Comparison of ENCODE assay signal across 30 mouse cellular contexts in the genomic region with DNA sequence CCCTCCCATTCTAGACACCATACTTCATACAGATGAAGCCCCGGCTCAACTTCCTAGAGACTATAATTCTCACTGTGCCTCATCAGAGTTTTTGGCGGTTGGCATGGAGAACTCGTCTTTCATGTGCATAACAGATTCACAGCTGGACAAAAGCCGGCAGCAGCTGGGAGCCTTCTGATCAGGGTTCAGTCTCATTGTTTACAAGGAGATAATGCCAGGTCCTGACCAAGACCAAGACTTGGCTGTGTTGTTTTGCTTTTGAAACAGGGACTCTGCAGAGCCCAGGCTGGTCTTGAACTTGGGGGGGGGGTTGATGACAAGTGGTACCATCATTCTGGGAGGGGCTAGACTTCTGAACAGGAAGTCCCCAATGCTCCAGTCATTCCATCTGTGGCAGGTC.
DNase-seq lines count a peak whose midpoint lies in the region; ATAC-seq and TF ChIP-seq lines count a peak whose summit lies in the region.
"Had no signal": no experiment of that assay in that cellular context is flagged by ENCODE, and none has a peak within 500 bp of the region (broad histone marks: within the 10 kb centered on the region; RNA-seq: fewer than 3 reads in every experiment).

No protein-coding gene starts in this region.

- H3K4me3 ChIP-seq in forebrain, embryonic 10.5 days = no peak overlapping the region
- H3K4me3 ChIP-seq in forebrain, embryonic 12.5 days (replicated peaks) = no peak overlapping the region
- H3K4me3 ChIP-seq in midbrain, embryonic 11.5 days (ENCODE audit: low read depth, low read length) = no peak overlapping the region
- H3K4me3 ChIP-seq in midbrain, embryonic 13.5 days (replicated peaks) = no peak overlapping the region
- H3K4me3 ChIP-seq in stomach, postnatal 0 days (ENCODE audit: low read depth, low read length) = no peak overlapping the region
- no peak overlapping the region for H3K4me3 ChIP-seq in layer of hippocampus, adult 2 months
- H3K4me3 ChIP-seq: gastrocnemius, adult 2 months; lung, embryonic 15.5 days; megakaryocyte, embryonic 14.5 days had no signal

- no peaks in the 10 kb centered on the region for H3K9me3 ChIP-seq in forebrain, embryonic 10.5 days
- no peaks in the 10 kb centered on the region for H3K9me3 ChIP-seq in forebrain, embryonic 12.5 days
- H3K9me3 ChIP-seq in midbrain, embryonic 11.5 days (ENCODE audit: control insufficient read depth, low read length) = no peaks in the 10 kb centered on the region
- H3K9me3 ChIP-seq in midbrain, embryonic 13.5 days = no peaks in the 10 kb centered on the region
- H3K9me3 ChIP-seq in stomach, postnatal 0 days (ENCODE audit: control insufficient read depth, low read length) = no peaks in the 10 kb centered on the region
- H3K9me3 ChIP-seq: lung, embryonic 15.5 days had no signal

- no peak overlapping the region for H3K9ac ChIP-seq in forebrain, embryonic 12.5 days
- no peak overlapping the region for H3K9ac ChIP-seq in midbrain, embryonic 11.5 days (ENCODE audit: low read length)
- H3K9ac ChIP-seq in midbrain, embryonic 13.5 days (replicated peaks) = no peak overlapping the region
- H3K9ac ChIP-seq in stomach, postnatal 0 days (ENCODE audit: low read length) = no peak overlapping the region
- H3K9ac ChIP-seq: liver, embryonic 14.5 days; lung, embryonic 15.5 days had no signal

- 52% methylated on average over 4 of the region's 4 CpGs for WGBS in forebrain, embryonic 10.5 days
- 49% methylated on average over 4 of the region's 4 CpGs for WGBS in forebrain, embryonic 12.5 days
- WGBS in midbrain, embryonic 11.5 days = 32% methylated on average over 4 of the region's 4 CpGs
- 24% methylated on average over 4 of the region's 4 CpGs for WGBS in midbrain, embryonic 13.5 days
- WGBS in stomach, postnatal 0 days = 28% methylated on average over 4 of the region's 4 CpGs

- TF ChIP-seq EP300 in stomach, postnatal 0 days (optimal IDR thresholded peaks at IDR 0.05) = no peak

- H3K4me2 ChIP-seq in forebrain, embryonic 12.5 days = no peak overlapping the region
- no peak overlapping the region for H3K4me2 ChIP-seq in midbrain, embryonic 11.5 days
- H3K4me2 ChIP-seq in midbrain, embryonic 13.5 days (replicated peaks) = no peak overlapping the region
- H3K4me2 ChIP-seq in stomach, postnatal 0 days (replicated peaks; ENCODE audit: low read depth) = no peak overlapping the region
- H3K4me2 ChIP-seq: heart, embryonic 11.5 days; lung, embryonic 15.5 days had no signal

- ATAC-seq in forebrain, embryonic 12.5 days (ENCODE audit: low FRiP score) = no peak
- ATAC-seq in midbrain, embryonic 11.5 days (ENCODE audit: low FRiP score) = no peak
- ATAC-seq in midbrain, embryonic 13.5 days = no peak
- peak; percentile 32; the same call in 1 of the 2 replicates for ATAC-seq in stomach, postnatal 0 days (ENCODE audit: low FRiP score, low TSS enrichment)
- ATAC-seq: forebrain, embryonic 16.5 days; intestine, postnatal 0 days; midbrain, embryonic 16.5 days had no signal

- no peak for TF ChIP-seq CTCF in stomach, postnatal 0 days (IDR thresholded peaks at IDR 0.05; ENCODE audit: low read depth)
- no peak for TF ChIP-seq CTCF in layer of hippocampus, adult 2 months (conservative IDR thresholded peaks at IDR 0.05)

- H3K27me3 ChIP-seq in forebrain, embryonic 10.5 days (ENCODE audit: poor library complexity, severe bottlenecking) = no peaks in the 10 kb centered on the region
- H3K27me3 ChIP-seq in forebrain, embryonic 12.5 days = no peaks in the 10 kb centered on the region
- H3K27me3 ChIP-seq in midbrain, embryonic 11.5 days (ENCODE audit: control insufficient read depth, insufficient read depth, low read length) = no peaks in the 10 kb centered on the region
- no peaks in the 10 kb centered on the region for H3K27me3 ChIP-seq in midbrain, embryonic 13.5 days
- no peaks in the 10 kb centered on the region for H3K27me3 ChIP-seq in stomach, postnatal 0 days (ENCODE audit: control insufficient read depth, insufficient read depth, low read length)
- H3K27me3 ChIP-seq: lung, embryonic 15.5 days had no signal

- DNase-seq in forebrain, embryonic 10.5 days (ENCODE audit: extremely low spot score, low spot score) = no peak
- peak; percentile 25 for DNase-seq in kidney, postnatal 10 days
- DNase-seq in kidney, postnatal 4 days = no peak
- peak; percentile 77 for DNase-seq in midbrain, embryonic 11.5 days (ENCODE audit: low spot score, missing footprints)
- no peak for DNase-seq in stomach, postnatal 0 days (ENCODE audit: low spot score)
- DNase-seq in layer of hippocampus, adult 2 months (ENCODE audit: low spot score in 2 of 2) = no peak
- DNase-seq: adrenal gland, postnatal 25 days; cerebellum, adult 18-20 months; cerebellum, postnatal 10 days; gastrocnemius, adult 2 months; gastrocnemius, postnatal 36 days; heart, adult 18-20 months; heart, postnatal 4 days; kidney, adult 9 months; kidney, postnatal 36 days; layer of hippocampus, postnatal 36 days; left cerebral cortex, postnatal 4 days; right cerebral cortex, adult 18-20 months; spleen, adult 18-20 months; thymus, adult 2 months; thymus, postnatal 36 days had no signal

- H3K36me3 ChIP-seq in forebrain, embryonic 10.5 days (replicated peaks) = no peaks in the 10 kb centered on the region
- no peaks in the 10 kb centered on the region for H3K36me3 ChIP-seq in forebrain, embryonic 12.5 days (replicated peaks)
- no peaks in the 10 kb centered on the region for H3K36me3 ChIP-seq in midbrain, embryonic 11.5 days (ENCODE audit: control insufficient read depth, insufficient read depth, low read length)
- H3K36me3 ChIP-seq in midbrain, embryonic 13.5 days = 0 out of 2 replicates have a peak, but pooled peaks cover 8% of the 10 kb centered on the region
- no peaks in the 10 kb centered on the region for H3K36me3 ChIP-seq in stomach, postnatal 0 days (ENCODE audit: control insufficient read depth, insufficient read depth, low read length)
- H3K36me3 ChIP-seq: lung, embryonic 15.5 days had no signal

- 0 out of 2 replicates have a peak overlapping the region, but pooled peaks have one; percentile 20 for H3K27ac ChIP-seq in forebrain, embryonic 10.5 days
- no peak overlapping the region for H3K27ac ChIP-seq in forebrain, embryonic 12.5 days
- no peak overlapping the region for H3K27ac ChIP-seq in midbrain, embryonic 11.5 days (ENCODE audit: low read depth, low read length)
- no peak overlapping the region for H3K27ac ChIP-seq in midbrain, embryonic 13.5 days
- no peak overlapping the region for H3K27ac ChIP-seq in stomach, postnatal 0 days (replicated peaks)
- H3K27ac ChIP-seq in layer of hippocampus, adult 2 months = no peak overlapping the region
- H3K27ac ChIP-seq: gastrocnemius, adult 2 months; liver, embryonic 14.5 days; lung, embryonic 15.5 days had no signal

- H3K4me1 ChIP-seq in forebrain, embryonic 10.5 days = peaks cover 12% of the 10 kb centered on the region
- peaks cover 10% of the 10 kb centered on the region; the same call in 1 of the 2 replicates for H3K4me1 ChIP-seq in forebrain, embryonic 12.5 days
- peaks cover 3% of the 10 kb centered on the region for H3K4me1 ChIP-seq in midbrain, embryonic 11.5 days (ENCODE audit: control insufficient read depth, insufficient read depth, low read length)
- H3K4me1 ChIP-seq in midbrain, embryonic 13.5 days (replicated peaks) = 0 out of 2 replicates have a peak, but pooled peaks cover 7% of the 10 kb centered on the region
- no peaks in the 10 kb centered on the region for H3K4me1 ChIP-seq in stomach, postnatal 0 days (replicated peaks; ENCODE audit: control insufficient read depth, insufficient read depth)
- H3K4me1 ChIP-seq: lung, embryonic 15.5 days had no signal

Comparison
In these comparisons a context has a peak if more than half of its experiments do, and no peak if none do; other contexts are left out.
1. DNase-seq: peak in kidney, postnatal 10 days (single experiment) and midbrain, embryonic 11.5 days (single experiment); none in forebrain, embryonic 10.5 days (single experiment), kidney, postnatal 4 days (0 of 2), stomach, postnatal 0 days (single experiment) and layer of hippocampus, adult 2 months (0 of 2).